ENCODE assay signal across 26 mouse cellular contexts in the genomic region with DNA sequence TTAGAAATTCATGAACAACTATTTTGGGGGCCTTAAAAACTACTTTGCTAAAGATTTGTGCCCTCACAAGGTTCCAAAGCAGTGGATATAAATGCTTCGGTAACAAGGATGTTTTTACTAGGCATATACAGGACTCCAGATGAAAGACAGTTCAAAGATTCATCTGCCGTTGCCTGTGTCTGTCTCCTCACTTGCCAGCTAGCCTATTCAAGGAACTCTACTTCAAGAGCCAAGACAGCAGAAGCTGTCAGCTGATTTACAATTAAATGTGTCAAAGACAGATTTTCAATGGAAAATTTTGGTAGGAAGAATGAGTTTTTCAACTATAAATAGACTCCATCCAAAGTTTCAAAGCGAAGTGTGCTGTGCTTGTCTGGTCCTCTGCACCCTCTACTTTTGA.
DNase-seq lines count a peak whose midpoint lies in the region; ATAC-seq and TF ChIP-seq lines count a peak whose summit lies in the region.
"Had no signal": no experiment of that assay in that cellular context is flagged by ENCODE, and none has a peak within 500 bp of the region (broad histone marks: within the 10 kb centered on the region; RNA-seq: fewer than 3 reads in every experiment).

No protein-coding gene starts in this region.

- no peak overlapping the region for H3K9ac ChIP-seq in forebrain, postnatal 0 days
- no peak overlapping the region for H3K9ac ChIP-seq in forebrain, embryonic 12.5 days
- no peak overlapping the region for H3K9ac ChIP-seq in lung, embryonic 14.5 days
- H3K9ac ChIP-seq: heart, embryonic 13.5 days; hindbrain, embryonic 14.5 days had no signal

- WGBS in forebrain, postnatal 0 days = 52% methylated on average over 3 of the region's 3 CpGs
- WGBS in forebrain, embryonic 12.5 days = 87% methylated on average over 3 of the region's 3 CpGs
- WGBS in lung, embryonic 14.5 days = 45% methylated on average over 3 of the region's 3 CpGs

- no peaks in the 10 kb centered on the region for H3K27me3 ChIP-seq in forebrain, postnatal 0 days (ENCODE audit: insufficient read depth, low read length)
- H3K27me3 ChIP-seq in forebrain, embryonic 12.5 days = no peaks in the 10 kb centered on the region
- H3K27me3 ChIP-seq in lung, embryonic 14.5 days (ENCODE audit: insufficient read depth, low read length) = no peaks in the 10 kb centered on the region
- H3K27me3 ChIP-seq: CH12.LX; heart, embryonic 13.5 days; Patski had no signal

- no peak overlapping the region for H3K4me3 ChIP-seq in forebrain, postnatal 0 days (ENCODE audit: low read depth, low read length)
- no peak overlapping the region for H3K4me3 ChIP-seq in forebrain, embryonic 12.5 days (replicated peaks)
- H3K4me3 ChIP-seq in lung, embryonic 14.5 days (ENCODE audit: low read depth, low read length) = no peak overlapping the region
- H3K4me3 ChIP-seq: forebrain, embryonic 10.5 days; heart, adult 2 months; heart, embryonic 10.5 days; heart, embryonic 13.5 days had no signal

- peak; percentile 48 for DNase-seq in forebrain, postnatal 0 days
- DNase-seq in lung, embryonic 14.5 days = peak; percentile 34
- DNase-seq in lung, postnatal 10 days = no peak
- DNase-seq in naive thymus-derived CD4-positive, alpha-beta T cell, adult 2 months (ENCODE audit: low read depth) = peak; percentile 39
- DNase-seq in ovary, postnatal 36 days (ENCODE audit: low spot score) = no peak
- no peak for DNase-seq in liver
- DNase-seq: adrenal gland, postnatal 10 days; adrenal gland, postnatal 36 days; B cell, adult 2 months; cerebellum, adult 18-20 months; cerebellum, adult 9-10 months; cerebellum, postnatal 14 days; gastrocnemius, postnatal 10 days; gastrocnemius, postnatal 36 days had no signal

- H3K4me1 ChIP-seq in forebrain, postnatal 0 days (ENCODE audit: insufficient read depth) = no peaks in the 10 kb centered on the region
- H3K4me1 ChIP-seq in forebrain, embryonic 12.5 days = no peaks in the 10 kb centered on the region
- no peaks in the 10 kb centered on the region for H3K4me1 ChIP-seq in lung, embryonic 14.5 days (ENCODE audit: insufficient read depth)
- H3K4me1 ChIP-seq: forebrain, embryonic 10.5 days; heart, embryonic 10.5 days; heart, embryonic 13.5 days had no signal

- TF ChIP-seq CTCF in forebrain, postnatal 0 days (IDR thresholded peaks at IDR 0.05; ENCODE audit: low read depth) = no peak
- TF ChIP-seq CTCF in lung, embryonic 14.5 days (IDR thresholded peaks at IDR 0.05; ENCODE audit: low read depth) = no peak

- peak; percentile 66 for ATAC-seq in forebrain, postnatal 0 days
- no peak for ATAC-seq in forebrain, embryonic 12.5 days (ENCODE audit: low FRiP score)
- ATAC-seq in lung, embryonic 14.5 days (ENCODE audit: insufficient read depth) = no peak
- ATAC-seq: forebrain, embryonic 16.5 days; hindbrain, postnatal 0 days; inflammation-experienced regulatory T-cells, adult 6 months; Patski had no signal

- H3K36me3 ChIP-seq in forebrain, postnatal 0 days (ENCODE audit: insufficient read depth) = no peaks in the 10 kb centered on the region
- no peaks in the 10 kb centered on the region for H3K36me3 ChIP-seq in forebrain, embryonic 12.5 days (replicated peaks)
- H3K36me3 ChIP-seq in lung, embryonic 14.5 days (ENCODE audit: insufficient read depth) = no peaks in the 10 kb centered on the region
- H3K36me3 ChIP-seq: forebrain, embryonic 10.5 days; G1E; heart, embryonic 10.5 days; heart, embryonic 13.5 days had no signal

- no peak overlapping the region for H3K4me2 ChIP-seq in forebrain, postnatal 0 days (ENCODE audit: low read depth)
- H3K4me2 ChIP-seq in forebrain, embryonic 12.5 days = no peak overlapping the region
- no peak overlapping the region for H3K4me2 ChIP-seq in lung, embryonic 14.5 days
- H3K4me2 ChIP-seq: heart, embryonic 13.5 days; hindbrain, embryonic 14.5 days had no signal

- no peak overlapping the region for H3K27ac ChIP-seq in forebrain, postnatal 0 days (ENCODE audit: low read depth, low read length)
- H3K27ac ChIP-seq in forebrain, embryonic 12.5 days = no peak overlapping the region
- no peak overlapping the region for H3K27ac ChIP-seq in lung, embryonic 14.5 days (ENCODE audit: low read depth)
- H3K27ac ChIP-seq: forebrain, embryonic 10.5 days; heart, adult 2 months; heart, embryonic 10.5 days; heart, embryonic 13.5 days; hindbrain, embryonic 14.5 days; hindbrain, postnatal 0 days had no signal

- H3K9me3 ChIP-seq in forebrain, postnatal 0 days (ENCODE audit: low read length) = no peaks in the 10 kb centered on the region
- no peaks in the 10 kb centered on the region for H3K9me3 ChIP-seq in forebrain, embryonic 12.5 days
- no peaks in the 10 kb centered on the region for H3K9me3 ChIP-seq in lung, embryonic 14.5 days (ENCODE audit: low read depth, low read length)
- H3K9me3 ChIP-seq: forebrain, embryonic 10.5 days; G1E; heart, embryonic 10.5 days; heart, embryonic 13.5 days had no signal

Comparison
In these comparisons a context has a peak if more than half of its experiments do, and no peak if none do; other contexts are left out.
1. DNase-seq: peak in forebrain, postnatal 0 days (single experiment), lung, embryonic 14.5 days (single experiment) and naive thymus-derived CD4-positive, alpha-beta T cell, adult 2 months (single experiment); none in lung, postnatal 10 days (single experiment), ovary, postnatal 36 days (single experiment) and liver (single experiment).